Mouse (Mus musculus): ENCODE measurements around the gene Cox16. TPM values are rescaled to one million over a fixed set of nuclear protein-coding genes. Genes with fewer than 3 reads are reported as not detected.
"Not testable (repeated sequence)": the region's sequence is repeated elsewhere in the genome, so short reads cannot be mapped to it uniquely, and the experiment has no call there.

The Cox16 gene
- polyA plus RNA-seq, 1 experiment from 2014 or later = 226 TPM

GRCm38 (mm10) chr12:81413211-81413610, 71.7 kb downstream of the Cox16 start:
- no peak overlapping the region for H3K9ac ChIP-seq (ENCODE audit: low read depth, low read length)
- no peak overlapping the region for H3K27ac ChIP-seq
- no peak overlapping the region for H3K4me2 ChIP-seq (ENCODE audit: low read length)
- H3K9me3 ChIP-seq (replicated peaks; ENCODE audit: low read length) = no peaks in the 10 kb centered on the region
- WGBS = 82% methylated on average over 3 of the region's 3 CpGs
- no peak for DNase-seq (ENCODE audit: low spot score)
- no peaks in the 10 kb centered on the region for H3K4me1 ChIP-seq (replicated peaks; ENCODE audit: insufficient read depth, low read length)
- no peak for ATAC-seq (replicated peaks; ENCODE audit: low FRiP score, low read depth)
- no peak for TF ChIP-seq CTCF (IDR thresholded peaks at IDR 0.05; ENCODE audit: low read depth)
- no peaks in the 10 kb centered on the region for H3K36me3 ChIP-seq (ENCODE audit: insufficient read depth, low read length)
- no peaks in the 10 kb centered on the region for H3K27me3 ChIP-seq (ENCODE audit: insufficient read depth, low read length)
- H3K4me3 ChIP-seq (replicated peaks; ENCODE audit: low read depth, low read length) = no peak overlapping the region

GRCm38 (mm10) chr12:81408966-81409365, 76.0 kb downstream of the Cox16 start:
- Histone ChIP-seq H3K4me3 (replicated peaks; ENCODE audit: low read depth, low read length) (no peak overlapping the region), H3K36me3 (ENCODE audit: insufficient read depth, low read length) (no peaks in the 10 kb centered on the region), H3K4me2 (ENCODE audit: low read length) (no peak overlapping the region), H3K4me1 (replicated peaks; ENCODE audit: insufficient read depth, low read length) (no peaks in the 10 kb centered on the region), H3K27ac (no peak overlapping the region), H3K27me3 (ENCODE audit: insufficient read depth, low read length) (no peaks in the 10 kb centered on the region), H3K9ac (ENCODE audit: low read depth, low read length) (no peak overlapping the region), H3K9me3 (replicated peaks; ENCODE audit: low read length) (no peaks in the 10 kb centered on the region)
- TF ChIP-seq CTCF (IDR thresholded peaks at IDR 0.05; ENCODE audit: low read depth) = no peak
- DNase-seq (ENCODE audit: low spot score) (no peak), ATAC-seq (replicated peaks; ENCODE audit: low FRiP score, low read depth) (no peak)
- 83% methylated on average over 3 of the region's 3 CpGs for WGBS

GRCm38 (mm10) chr12:81402187-81402586, 82.7 kb downstream of the Cox16 start:
- no peaks in the 10 kb centered on the region for H3K9me3 ChIP-seq (replicated peaks; ENCODE audit: low read length)
- no peaks in the 10 kb centered on the region for H3K36me3 ChIP-seq (ENCODE audit: insufficient read depth, low read length)
- no peak overlapping the region for H3K4me2 ChIP-seq (ENCODE audit: low read length)
- 6% methylated on average over 1 of the region's 1 CpGs for WGBS
- H3K9ac ChIP-seq (ENCODE audit: low read depth, low read length) = no peak overlapping the region
- ATAC-seq (replicated peaks; ENCODE audit: low FRiP score, low read depth) (no peak), DNase-seq (ENCODE audit: low spot score) (peak; percentile 80)
- TF ChIP-seq CTCF (IDR thresholded peaks at IDR 0.05; ENCODE audit: low read depth) = peak; percentile 82
- no peaks in the 10 kb centered on the region for H3K27me3 ChIP-seq (ENCODE audit: insufficient read depth, low read length)
- H3K27ac ChIP-seq = no peak overlapping the region
- H3K4me1 ChIP-seq (replicated peaks; ENCODE audit: insufficient read depth, low read length) = no peaks in the 10 kb centered on the region
- H3K4me3 ChIP-seq (replicated peaks; ENCODE audit: low read depth, low read length) = no peak overlapping the region

- H3K27ac ChIP-seq; H3K9ac ChIP-seq (ENCODE audit: low read depth, low read length); H3K9me3 ChIP-seq (replicated peaks; ENCODE audit: low read length); H3K36me3 ChIP-seq (ENCODE audit: insufficient read depth, low read length); H3K4me1 ChIP-seq (replicated peaks; ENCODE audit: insufficient read depth, low read length); DNase-seq (ENCODE audit: low spot score); H3K27me3 ChIP-seq (ENCODE audit: insufficient read depth, low read length); ATAC-seq (replicated peaks; ENCODE audit: low FRiP score, low read depth); H3K4me2 ChIP-seq (ENCODE audit: low read length); H3K4me3 ChIP-seq (replicated peaks; ENCODE audit: low read depth, low read length): not testable (repeated sequence)
- 71% methylated on average over 1 of the region's 1 CpGs for WGBS
Observed at GRCm38 (mm10) chr12:81379364-81379763, 105.6 kb downstream of the Cox16 start, which contains the start of gene Gm4787. Gene Gm4787 (minus strand): TSS chr12:81379464.

- Histone ChIP-seq H3K4me3 (replicated peaks; ENCODE audit: low read depth, low read length) (no peak overlapping the region), H3K4me1 (replicated peaks; ENCODE audit: insufficient read depth, low read length) (peaks cover 3% of the 10 kb centered on the region; the same call in 1 of the 2 replicates), H3K36me3 (ENCODE audit: insufficient read depth, low read length) (no peaks in the 10 kb centered on the region), H3K4me2 (ENCODE audit: low read length) (peak overlapping the region; percentile 100; the same call in 1 of the 2 replicates), H3K27ac (no peak overlapping the region), H3K27me3 (ENCODE audit: insufficient read depth, low read length) (peaks cover 16% of the 10 kb centered on the region; the same call in 1 of the 2 replicates), H3K9me3 (replicated peaks; ENCODE audit: low read length) (no peaks in the 10 kb centered on the region), H3K9ac (ENCODE audit: low read depth, low read length) (no peak overlapping the region)
- TF ChIP-seq CTCF (IDR thresholded peaks at IDR 0.05; ENCODE audit: low read depth) = no peak
- no peak for DNase-seq (ENCODE audit: low spot score)
- ATAC-seq (replicated peaks; ENCODE audit: low FRiP score, low read depth) = no peak
- WGBS = 70% methylated on average over 5 of the region's 5 CpGs
Observed at GRCm38 (mm10) chr12:81333841-81334240, 151.1 kb downstream of the Cox16 start.

- Histone ChIP-seq H3K9me3 (replicated peaks; ENCODE audit: low read length) (no peaks in the 10 kb centered on the region), H3K36me3 (ENCODE audit: insufficient read depth, low read length) (no peaks in the 10 kb centered on the region), H3K27me3 (ENCODE audit: insufficient read depth, low read length) (peaks cover 16% of the 10 kb centered on the region; the same call in 1 of the 2 replicates), H3K4me1 (replicated peaks; ENCODE audit: insufficient read depth, low read length) (peaks cover 3% of the 10 kb centered on the region; the same call in 1 of the 2 replicates), H3K27ac (no peak within 1 kb of the TSS), H3K4me2 (ENCODE audit: low read length) (peak within 1 kb of the TSS; percentile 100), H3K9ac (ENCODE audit: low read depth, low read length) (peak within 1 kb of the TSS; percentile 52), H3K4me3 (replicated peaks; ENCODE audit: low read depth, low read length) (peak within 1 kb of the TSS; percentile 50)
- no peak for TF ChIP-seq CTCF (IDR thresholded peaks at IDR 0.05; ENCODE audit: low read depth)
- WGBS = under 1% methylated on average over 44 of the region's 47 CpGs
- ATAC-seq (replicated peaks; ENCODE audit: low FRiP score, low read depth) (no peak; the same call in 1 of the 2 replicates), DNase-seq (ENCODE audit: low spot score) (peak; percentile 33)
Observed at GRCm38 (mm10) chr12:81332875-81333421, 152.0 kb downstream of the Cox16 start, which contains the start of gene Slc8a3. Gene Slc8a3 (minus strand): TSS chr12:81333180.
